Mouse (Mus musculus) brain, embryonic 18.5 days (tissue): Measurements from ENCODE around the gene Lrrc17.
"Not testable (repeated sequence)": the region's sequence is repeated elsewhere in the genome, so short reads cannot be mapped to it uniquely, and the experiment has no call there.

Experiments
- DNase-seq: peaks from one replicate; pipeline ENCODE4 v3.0.0-alpha.2; 2012; ENCODE audit warnings: low read depth, low spot score

Gene Lrrc17

GRCm38 (mm10) chr5:21599961-21600360, 56.6 kb downstream of the Lrrc17 start:
- no peak for DNase-seq

GRCm38 (mm10) chr5:21605936-21606335, 62.6 kb downstream of the Lrrc17 start:
- no peak for DNase-seq

GRCm38 (mm10) chr5:21608311-21609304, 65.2 kb downstream of the Lrrc17 start:
- DNase-seq, result peak; percentile 65

GRCm38 (mm10) chr5:21610996-21611395, 67.6 kb downstream of the Lrrc17 start:
- DNase-seq, result no peak

- DNase-seq, result not testable (repeated sequence)
Observed at GRCm38 (mm10) chr5:21614299-21614698, 70.9 kb downstream of the Lrrc17 start.

GRCm38 (mm10) chr5:21616450-21617009, 73.2 kb downstream of the Lrrc17 start:
- DNase-seq, result no peak
